Mouse (Mus musculus): ENCODE data around the gene AU040320. TPM values are rescaled to one million over a fixed set of nuclear protein-coding genes. Genes with fewer than 3 reads are reported as not detected.
A peak's percentile ranks its signal among the peaks of the same experiment; 100 is the strongest.

AU040320 gene
- polyA plus RNA-seq, 1 experiment from 2014 or later: 41.4 TPM

- Histone ChIP-seq H3K27ac (peak overlapping the region; percentile 97), H3K4me2 (peak overlapping the region; percentile 78), H3K27me3 (replicated peaks) (no peaks in the 10 kb centered on the region), H3K36me3 (replicated peaks) (peaks cover 9% of the 10 kb centered on the region; the same call in 1 of the 2 replicates), H3K4me1 (peaks cover 58% of the 10 kb centered on the region), H3K9ac (peak overlapping the region; percentile 97), H3K9me3 (no peaks in the 10 kb centered on the region), H3K4me3 (peak overlapping the region; percentile 96)
- no peak for ATAC-seq (replicated peaks)
- under 1% methylated on average over 13 of the region's 13 CpGs for WGBS
These were observed 1.2 kb upstream of the AU040320 start for GRCm38 (mm10) chr4:126752024-126752607.

DNA sequence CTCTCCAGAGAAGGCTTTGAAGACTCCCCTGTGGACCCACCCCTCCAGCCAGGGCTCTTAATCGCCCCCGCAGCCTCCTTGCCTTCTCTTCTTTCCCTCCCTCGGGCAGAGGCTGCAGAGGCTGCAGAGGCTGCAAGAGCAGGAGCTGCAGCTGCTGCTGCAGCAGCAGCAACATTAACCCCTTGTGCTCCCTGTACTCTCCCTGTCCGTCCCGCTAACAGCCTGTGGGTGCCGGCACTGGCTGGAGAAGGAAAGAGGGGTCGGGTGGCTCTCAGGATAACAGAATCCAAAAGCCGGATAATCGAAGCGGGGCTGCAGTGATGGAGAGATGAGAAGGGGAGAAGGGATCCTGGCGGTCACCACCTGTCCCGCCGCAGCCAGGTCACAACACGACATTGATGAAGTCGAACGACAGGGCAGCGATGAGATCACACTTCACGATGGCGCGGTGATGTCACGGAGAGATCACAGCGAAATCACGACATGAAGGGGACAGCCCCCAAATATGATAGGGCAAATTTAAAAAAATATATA lies 669 bp upstream of the AU040320 start:
- ATAC-seq (replicated peaks): peak; percentile 13
- peaks cover 7% of the 10 kb centered on the region; the same call in 1 of the 2 replicates for H3K36me3 ChIP-seq (replicated peaks)
- H3K27ac ChIP-seq: peak overlapping the region; percentile 97
- H3K9ac ChIP-seq: peak overlapping the region; percentile 97
- no peaks in the 10 kb centered on the region for H3K9me3 ChIP-seq
- H3K27me3 ChIP-seq (replicated peaks): no peaks in the 10 kb centered on the region
- peaks cover 58% of the 10 kb centered on the region for H3K4me1 ChIP-seq
- H3K4me3 ChIP-seq: peak overlapping the region; percentile 96
- H3K4me2 ChIP-seq: peak overlapping the region; percentile 78
- WGBS: under 1% methylated on average over 23 of the region's 23 CpGs

DNA sequence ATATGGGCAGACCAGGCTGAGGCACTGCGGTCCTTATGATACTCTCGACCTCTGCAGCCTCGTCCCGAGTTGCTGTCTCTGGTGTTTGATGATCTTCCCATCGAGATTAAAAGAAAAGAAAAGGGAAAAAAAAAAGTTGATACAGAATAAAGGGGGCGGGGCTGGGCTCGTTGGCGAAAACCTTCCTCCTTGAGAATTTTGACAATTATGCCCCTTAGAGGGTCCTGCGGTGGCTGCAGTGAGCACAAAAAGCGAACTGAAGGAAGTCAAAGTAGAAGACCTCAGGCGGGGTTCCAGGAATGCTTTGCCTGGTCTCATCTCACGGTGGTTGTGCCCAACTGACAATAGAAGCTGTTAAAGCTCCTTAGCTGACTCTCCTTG lies 877 bp downstream of the AU040320 start:
- Histone ChIP-seq H3K4me1 (peaks cover 48% of the 10 kb centered on the region), H3K9ac (peak overlapping the region; percentile 97), H3K36me3 (replicated peaks) (peaks cover 10% of the 10 kb centered on the region; the same call in 1 of the 2 replicates), H3K27me3 (replicated peaks) (no peaks in the 10 kb centered on the region), H3K9me3 (no peaks in the 10 kb centered on the region), H3K4me2 (peak overlapping the region; percentile 78), H3K4me3 (peak overlapping the region; percentile 96), H3K27ac (peak overlapping the region; percentile 97)
- under 1% methylated on average over 12 of the region's 12 CpGs for WGBS
- ATAC-seq (replicated peaks): no peak

DNA sequence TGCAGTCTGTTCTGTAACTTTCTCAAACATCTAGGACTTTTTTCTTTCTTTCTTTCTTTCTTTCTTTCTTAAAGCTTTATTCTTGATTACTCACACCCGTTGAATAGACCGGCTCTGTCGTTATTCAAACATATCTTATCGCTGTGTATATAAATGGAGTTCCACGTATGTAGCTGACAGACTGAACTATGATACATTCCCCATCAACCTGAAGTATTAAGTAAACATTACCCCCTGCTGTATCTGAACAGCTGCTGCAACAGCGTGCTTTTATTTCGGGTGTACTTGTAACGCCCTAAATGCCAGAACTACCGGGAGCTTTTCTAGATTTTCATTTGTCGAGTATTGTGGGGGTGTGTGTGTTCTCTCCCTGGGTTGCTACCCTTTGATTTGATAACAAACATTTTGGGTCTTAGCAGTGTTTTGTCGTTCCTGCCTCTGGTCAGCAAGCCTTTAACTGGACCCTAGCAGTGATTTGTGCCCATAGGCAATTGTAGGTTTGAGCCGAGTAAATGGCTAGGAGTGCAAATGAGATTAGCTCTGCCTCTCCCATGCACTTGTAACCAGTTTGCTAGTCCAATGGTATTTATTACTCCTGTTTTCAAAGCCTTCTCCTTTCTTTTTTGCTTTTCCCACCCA lies 1.5 kb downstream of the AU040320 start:
- no peak for ATAC-seq (replicated peaks)
- H3K27ac ChIP-seq: peak overlapping the region; percentile 97; the same call in 1 of the 2 replicates
- H3K36me3 ChIP-seq (replicated peaks): 0 out of 2 replicates have a peak, but pooled peaks cover 8% of the 10 kb centered on the region
- H3K27me3 ChIP-seq (replicated peaks): no peaks in the 10 kb centered on the region
- peaks cover 42% of the 10 kb centered on the region for H3K4me1 ChIP-seq
- peak overlapping the region; percentile 78 for H3K4me2 ChIP-seq
- peak overlapping the region; percentile 96 for H3K4me3 ChIP-seq
- H3K9me3 ChIP-seq: no peaks in the 10 kb centered on the region
- WGBS: 45% methylated on average over 12 of the region's 12 CpGs
- peak overlapping the region; percentile 97; the same call in 1 of the 2 replicates for H3K9ac ChIP-seq

- H3K4me1 ChIP-seq: peaks cover 23% of the 10 kb centered on the region
- H3K27me3 ChIP-seq (replicated peaks): no peaks in the 10 kb centered on the region
- WGBS: 81% methylated on average over 4 of the region's 4 CpGs
- H3K9ac ChIP-seq: no peak overlapping the region
- H3K27ac ChIP-seq: no peak overlapping the region
- H3K36me3 ChIP-seq (replicated peaks): peaks cover 3% of the 10 kb centered on the region; the same call in 1 of the 2 replicates
- ATAC-seq (replicated peaks): no peak
- H3K4me2 ChIP-seq: no peak overlapping the region
- H3K4me3 ChIP-seq: no peak overlapping the region
- H3K9me3 ChIP-seq: no peaks in the 10 kb centered on the region
These were observed 3.4 kb downstream of the AU040320 start for GRCm38 (mm10) chr4:126756766-126757165.

DNA sequence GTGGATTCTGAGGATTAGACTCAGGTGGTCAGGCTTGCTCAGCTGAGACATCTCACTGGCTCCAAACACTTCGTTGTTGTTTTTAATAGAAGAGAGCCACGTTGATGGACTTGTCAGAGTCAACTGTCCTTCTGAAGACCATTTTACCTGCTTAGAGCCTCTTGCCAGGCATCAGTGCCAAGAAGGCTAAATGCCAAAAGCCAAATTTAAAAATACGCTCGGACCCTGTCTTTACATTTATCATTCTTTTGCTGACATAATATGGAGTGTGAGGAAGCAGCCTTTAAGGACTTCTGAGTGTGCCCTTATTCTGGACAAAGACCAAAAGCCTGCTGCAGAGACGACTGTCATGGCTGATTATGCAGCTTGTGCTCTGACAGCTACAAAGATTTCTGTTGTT lies 5.0 kb downstream of the AU040320 start:
- Histone ChIP-seq H3K4me1 (peaks cover 16% of the 10 kb centered on the region), H3K9ac (no peak overlapping the region), H3K36me3 (replicated peaks) (peaks cover 3% of the 10 kb centered on the region; the same call in 1 of the 2 replicates), H3K9me3 (no peaks in the 10 kb centered on the region), H3K27ac (no peak overlapping the region), H3K27me3 (replicated peaks) (no peaks in the 10 kb centered on the region), H3K4me2 (no peak overlapping the region), H3K4me3 (no peak overlapping the region)
- WGBS: 83% methylated on average over 5 of the region's 5 CpGs
- ATAC-seq (replicated peaks): no peak

GRCm38 (mm10) chr4:126759435-126759834 lies 6.1 kb downstream of the AU040320 start:
- H3K27ac ChIP-seq: no peak overlapping the region
- H3K27me3 ChIP-seq (replicated peaks): no peaks in the 10 kb centered on the region
- 84% methylated on average over 2 of the region's 2 CpGs for WGBS
- H3K9me3 ChIP-seq: no peaks in the 10 kb centered on the region
- peaks cover 11% of the 10 kb centered on the region for H3K4me1 ChIP-seq
- H3K36me3 ChIP-seq (replicated peaks): peaks cover 3% of the 10 kb centered on the region; the same call in 1 of the 2 replicates
- ATAC-seq (replicated peaks): no peak
- no peak overlapping the region for H3K9ac ChIP-seq
- H3K4me3 ChIP-seq: no peak overlapping the region
- no peak overlapping the region for H3K4me2 ChIP-seq

DNA sequence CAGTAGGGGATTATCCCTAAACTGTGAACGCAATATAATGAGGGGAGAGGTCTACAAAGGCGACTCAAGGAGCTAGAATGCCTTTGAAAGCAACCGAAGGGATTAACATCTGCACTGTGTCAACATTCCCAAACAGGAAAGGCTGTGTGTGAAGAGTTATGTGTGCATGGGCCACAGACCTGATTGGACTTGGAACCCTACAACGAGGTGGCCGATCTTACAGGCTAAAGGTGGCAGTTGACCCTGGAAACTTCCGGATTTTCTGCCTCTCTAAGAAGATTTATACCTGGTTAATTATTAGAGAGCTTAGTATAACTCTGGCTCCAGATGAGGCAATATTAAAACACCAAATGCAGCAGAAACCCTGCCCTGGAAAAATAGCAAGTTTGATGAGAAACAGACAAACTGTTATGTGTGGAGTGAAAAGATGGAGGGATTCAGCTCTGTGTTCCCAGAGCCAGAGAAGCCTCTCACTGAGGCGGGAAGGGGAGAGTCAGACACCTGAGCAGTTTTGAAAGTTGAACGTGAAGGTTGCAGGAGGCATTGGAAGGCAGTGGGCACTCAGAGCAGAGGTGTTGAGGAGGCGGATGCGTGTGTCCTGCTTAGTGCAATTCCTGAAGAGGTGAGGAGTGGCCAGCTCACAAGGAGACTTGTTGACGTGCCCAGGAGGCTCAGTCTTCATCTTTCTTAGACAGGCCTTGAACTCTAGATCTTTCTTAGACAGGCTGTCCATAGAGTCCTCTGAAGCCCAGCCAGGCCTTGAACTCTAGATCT lies 9.4 kb downstream of the AU040320 start:
- H3K4me2 ChIP-seq: no peak overlapping the region
- H3K27me3 ChIP-seq (replicated peaks): no peaks in the 10 kb centered on the region
- H3K9ac ChIP-seq: no peak overlapping the region
- H3K9me3 ChIP-seq: no peaks in the 10 kb centered on the region
- H3K27ac ChIP-seq: no peak overlapping the region
- peaks cover 3% of the 10 kb centered on the region; the same call in 1 of the 2 replicates for H3K36me3 ChIP-seq (replicated peaks)
- H3K4me3 ChIP-seq: no peak overlapping the region
- WGBS: 57% methylated on average over 11 of the region's 11 CpGs
- 0 out of 2 replicates have a peak, but pooled peaks cover 2% of the 10 kb centered on the region for H3K4me1 ChIP-seq
- no peak for ATAC-seq (replicated peaks)

GRCm38 (mm10) chr4:126763483-126763882 lies 10.1 kb downstream of the AU040320 start:
- Histone ChIP-seq H3K9ac (no peak overlapping the region), H3K4me3 (no peak overlapping the region), H3K4me1 (0 out of 2 replicates have a peak, but pooled peaks cover 2% of the 10 kb centered on the region), H3K27ac (no peak overlapping the region), H3K9me3 (no peaks in the 10 kb centered on the region), H3K36me3 (replicated peaks) (peaks cover 2% of the 10 kb centered on the region; the same call in 1 of the 2 replicates), H3K4me2 (no peak overlapping the region), H3K27me3 (replicated peaks) (no peaks in the 10 kb centered on the region)
- 91% methylated on average over 2 of the region's 2 CpGs for WGBS
- ATAC-seq (replicated peaks): no peak

DNA sequence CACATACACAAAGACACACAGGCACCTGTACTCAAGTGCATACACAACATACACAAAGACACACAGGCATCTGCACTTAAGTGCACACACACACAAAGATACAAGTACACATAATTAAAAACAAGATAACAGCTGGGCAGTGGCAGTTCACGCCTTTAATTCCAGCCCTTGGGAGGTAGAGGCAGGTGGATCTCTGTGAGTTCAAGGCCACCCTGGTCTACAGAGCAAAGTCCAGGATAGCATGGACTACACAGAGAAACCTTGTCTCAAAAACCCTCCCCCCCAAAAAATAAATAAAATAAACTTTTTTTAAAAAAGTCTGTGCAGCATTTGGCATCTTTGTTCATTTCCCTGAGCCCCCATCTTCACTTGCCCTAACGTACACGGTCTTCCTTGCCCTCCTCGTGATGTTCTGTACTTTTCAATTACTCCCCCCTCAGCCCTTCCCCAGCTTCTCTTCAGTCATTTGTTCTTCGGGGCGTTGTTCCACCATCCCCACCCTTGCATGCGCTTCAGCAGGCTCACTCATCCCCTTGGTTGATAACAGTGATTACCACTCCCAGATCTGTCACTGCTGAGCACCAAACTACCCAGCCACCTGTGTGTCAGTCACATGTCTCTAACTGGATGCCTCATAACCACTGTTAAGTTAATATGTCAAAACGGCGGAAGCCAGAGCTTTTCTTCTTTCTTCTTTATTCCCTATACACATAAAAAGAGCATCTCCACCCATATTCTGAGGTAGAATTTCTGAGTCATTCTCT lies 16.6 kb downstream of the AU040320 start:
- ATAC-seq (replicated peaks): no peak
- H3K4me2 ChIP-seq: no peak overlapping the region
- no peak overlapping the region for H3K27ac ChIP-seq
- 0 out of 2 replicates have a peak, but pooled peaks cover 3% of the 10 kb centered on the region for H3K36me3 ChIP-seq (replicated peaks)
- H3K9me3 ChIP-seq: no peaks in the 10 kb centered on the region
- no peak overlapping the region for H3K9ac ChIP-seq
- H3K4me3 ChIP-seq: no peak overlapping the region
- no peaks in the 10 kb centered on the region for H3K27me3 ChIP-seq (replicated peaks)
- 92% methylated on average over 9 of the region's 9 CpGs for WGBS
- H3K4me1 ChIP-seq: no peaks in the 10 kb centered on the region

GRCm38 (mm10) chr4:126770831-126771230 lies 17.5 kb downstream of the AU040320 start:
- Histone ChIP-seq H3K27ac (no peak overlapping the region), H3K36me3 (replicated peaks) (0 out of 2 replicates have a peak, but pooled peaks cover 3% of the 10 kb centered on the region), H3K27me3 (replicated peaks) (no peaks in the 10 kb centered on the region), H3K4me2 (no peak overlapping the region), H3K9me3 (no peaks in the 10 kb centered on the region), H3K4me3 (no peak overlapping the region), H3K9ac (no peak overlapping the region), H3K4me1 (no peaks in the 10 kb centered on the region)
- 90% methylated on average over 4 of the region's 4 CpGs for WGBS
- ATAC-seq (replicated peaks): no peak

Measured in midbrain, embryonic 15.5 days (tissue).